Mouse (Mus musculus): ENCODE data around the gene Il11ra2.
"Not testable (repeated sequence)": the region's sequence is repeated elsewhere in the genome, so short reads cannot be mapped to it uniquely, and the experiment has no call there.

Gene Il11ra2

GRCm38 (mm10) chr4:42661793-42662192 lies at the start of gene Il11ra2:
TSS of gene Il11ra2 (minus strand) at chr4:42661893.
- not testable (repeated sequence) for DNase-seq (ENCODE audit: low read depth)

- DNase-seq (ENCODE audit: low read depth), result not testable (repeated sequence)
These were observed 20.5 kb upstream of the Il11ra2 start for GRCm38 (mm10) chr4:42682183-42682524.

- DNase-seq (ENCODE audit: low read depth), result not testable (repeated sequence)
These were observed 19.9 kb upstream of the Il11ra2 start for GRCm38 (mm10) chr4:42681473-42682182.

- DNase-seq (ENCODE audit: low read depth), result not testable (repeated sequence)
These were observed 19.0 kb upstream of the Il11ra2 start for GRCm38 (mm10) chr4:42680374-42681356.

GRCm38 (mm10) chr4:42679365-42679764 lies 17.7 kb upstream of the Il11ra2 start:
- not testable (repeated sequence) for DNase-seq (ENCODE audit: low read depth)

- not testable (repeated sequence) for DNase-seq (ENCODE audit: low read depth)
These were observed 13.7 kb upstream of the Il11ra2 start for GRCm38 (mm10) chr4:42675415-42675814.

GRCm38 (mm10) chr4:42654951-42655350 lies 6.7 kb downstream of the Il11ra2 start, which contains the start of gene Ccl27b:
TSS of gene Ccl27b (plus strand) at chr4:42655251.
- DNase-seq (ENCODE audit: low read depth), result not testable (repeated sequence)

- not testable (repeated sequence) for DNase-seq (ENCODE audit: low read depth)
These were observed 32.3 kb downstream of the Il11ra2 start, which contains the start of gene Gm2564 for GRCm38 (mm10) chr4:42629419-42629818. TSS of gene Gm2564 (plus strand) at chr4:42629719.

- DNase-seq (ENCODE audit: low read depth), result not testable (repeated sequence)
These were observed 49.8 kb downstream of the Il11ra2 start, which contains the start of gene Gm10591 for GRCm38 (mm10) chr4:42611895-42612294. TSS of gene Gm10591 (plus strand) at chr4:42612195.

Data from 416B (cell line).